ENCODE assay signal across 8 mouse cellular contexts in genomic region chr3:51577816-51578749, GRCm38 (mm10). TPM values are rescaled to one million over a fixed set of nuclear protein-coding genes. Genes with fewer than 3 reads are reported as not detected.
DNase-seq lines count a peak whose midpoint lies in the region; TF ChIP-seq lines count a peak whose summit lies in the region.
"Had no signal": no experiment of that assay in that cellular context is flagged by ENCODE, and none has a peak within 500 bp of the region (broad histone marks: within the 10 kb centered on the region; RNA-seq: fewer than 3 reads in every experiment).

No protein-coding gene starts in this region.

- peaks cover 0 to 12% of the 10 kb centered on the region in 2 experiments; a peak in 3 of 4 replicates for H3K4me1 ChIP-seq in MEL (ENCODE audit: control insufficient read depth in 1 of 2, insufficient read depth in 2 of 2, low read length in 2 of 2)
- H3K4me1 ChIP-seq: neural tube, embryonic 12.5 days had no signal

- peak overlapping the region; percentile 27; the same call in 1 of the 2 replicates for H3K27ac ChIP-seq in MEL (ENCODE audit: control insufficient read depth, low read depth, low read length)
- H3K27ac ChIP-seq in left cerebral cortex, adult 2 months, result no peak overlapping the region
- H3K27ac ChIP-seq: neural tube, embryonic 12.5 days had no signal

- H3K27me3 ChIP-seq in MEL (ENCODE audit: control insufficient read depth in 1 of 2, insufficient read depth in 2 of 2, low read length in 2 of 2), result peaks cover 0 to 1% of the 10 kb centered on the region in 2 experiments; a peak in 1 of 4 replicates
- H3K27me3 ChIP-seq: neural tube, embryonic 12.5 days had no signal

- intact Hi-C loops in left cerebral cortex, adult 2 months (cut with DNase I), result no loop called here

- DNase-seq in MEL (ENCODE audit: low read depth, low spot score) (peak; percentile 56), liver (no peak)
- peak; percentile 80 for DNase-seq in adrenal gland, postnatal 14 days
- peak; percentile 57 for DNase-seq in kidney, adult 18-20 months
- DNase-seq in lung, postnatal 36 days, result peak; percentile 94
- DNase-seq in spleen, postnatal 14 days (ENCODE audit: low spot score in 2 of 2), result no peak
- DNase-seq in left cerebral cortex, adult 2 months (ENCODE audit: extremely low spot score in 1 of 2, low spot score in 2 of 2), result no peak

- TF ChIP-seq EP300 in MEL (IDR thresholded peaks at IDR 0.05; ENCODE audit: low read depth in 1 of 2, low read length in 2 of 2), result peak in 1 of 2 experiments; percentile 26; a peak in 1 of 4 replicates

- TF ChIP-seq RAD21 in MEL (IDR thresholded peaks at IDR 0.05; ENCODE audit: low read depth, low read length), result no peak

- no peaks in the 10 kb centered on the region for H3K79me2 ChIP-seq in MEL (ENCODE audit: control insufficient read depth, insufficient read depth, low read length, poor library complexity)

- no peaks in the 10 kb centered on the region for H3K9me3 ChIP-seq in MEL (replicated peaks; ENCODE audit: insufficient read depth, low read length)
- H3K9me3 ChIP-seq: neural tube, embryonic 12.5 days had no signal

- TF ChIP-seq CTCF in MEL (IDR thresholded peaks at IDR 0.05 in 2 of 3, conservative IDR thresholded peaks at IDR 0.05 in 1 of 3; ENCODE audit: control insufficient read depth in 1 of 3, insufficient read depth in 1 of 3, low read depth in 2 of 3, low read length in 3 of 3, poor library complexity in 1 of 3, severe bottlenecking in 1 of 3), result no peak
- no peak for TF ChIP-seq CTCF in left cerebral cortex, adult 2 months (IDR thresholded peaks at IDR 0.05)

- H3K4me3 ChIP-seq in MEL (ENCODE audit: control insufficient read depth in 1 of 2, insufficient read depth in 1 of 2, low read depth in 2 of 2, low read length in 2 of 2), result peak overlapping the region; percentile 9 to 13; a peak in 1 of 4 replicates
- H3K4me3 ChIP-seq in left cerebral cortex, adult 2 months, result no peak overlapping the region
- H3K4me3 ChIP-seq: neural tube, embryonic 12.5 days had no signal

- peak overlapping the region; percentile 40; the same call in 1 of the 2 replicates for H3K9ac ChIP-seq in MEL (ENCODE audit: control insufficient read depth, low read depth, low read length, poor library complexity, severe bottlenecking)
- H3K9ac ChIP-seq: neural tube, embryonic 12.5 days had no signal

- no peak for TF ChIP-seq POLR2A in MEL (IDR thresholded peaks at IDR 0.05; ENCODE audit: control insufficient read depth in 1 of 2, insufficient read depth in 1 of 2, low read depth in 1 of 2, low read length in 2 of 2, poor library complexity in 1 of 2)

- H3K36me3 ChIP-seq in MEL (ENCODE audit: control insufficient read depth in 1 of 2, insufficient read depth in 2 of 2, low read length in 2 of 2), result peaks cover 0 to 6% of the 10 kb centered on the region in 2 experiments; a peak in 2 of 4 replicates
- H3K36me3 ChIP-seq: neural tube, embryonic 12.5 days had no signal

TF ChIP-seq in MEL, 35 proteins besides CTCF, POLR2A, EP300 and RAD21:
- TF ChIP-seq MEF2A (IDR thresholded peaks at IDR 0.05; ENCODE audit: extremely low read depth, insufficient replicate concordance, low read depth, low read length, poor library complexity, severe bottlenecking) (peak; percentile 96), MAX (IDR thresholded peaks at IDR 0.05; ENCODE audit: low read length) (peak; percentile 24; the same call in 1 of the 2 replicates), SIN3A (IDR thresholded peaks at IDR 0.05; ENCODE audit: low read length) (0 out of 2 replicates have a peak, but pooled peaks have one; percentile 22), POLR2AphosphoS5 (IDR thresholded peaks at IDR 0.05; ENCODE audit: borderline replicate concordance, low read depth, low read length) (no peak), USF1 (IDR thresholded peaks at IDR 0.05; ENCODE audit: low read depth, low read length) (peak; percentile 93), USF2 (IDR thresholded peaks at IDR 0.05; ENCODE audit: borderline replicate concordance in 1 of 2, insufficient read depth in 1 of 2, low read depth in 1 of 2, low read length in 2 of 2) (peak; percentile 30 to 70; a peak in 3 of 4 replicates), MXI1 (IDR thresholded peaks at IDR 0.05; ENCODE audit: low read depth, low read length) (no peak; the same call in 1 of the 2 replicates), ETS1 (IDR thresholded peaks at IDR 0.05; ENCODE audit: low read depth, low read length) (peak; percentile 68; the same call in 1 of the 2 replicates), HCFC1 (IDR thresholded peaks at IDR 0.05; ENCODE audit: low read depth, low read length) (no peak), ZNF384 (IDR thresholded peaks at IDR 0.05; ENCODE audit: low read depth, low read length) (peak; percentile 79), E2F4 (IDR thresholded peaks at IDR 0.05; ENCODE audit: borderline replicate concordance, low read depth, low read length) (no peak), TCF12 (IDR thresholded peaks at IDR 0.05; ENCODE audit: low read depth, low read length) (peak; percentile 28; the same call in 1 of the 2 replicates), JUND (IDR thresholded peaks at IDR 0.05; ENCODE audit: low read depth, low read length) (0 out of 2 replicates have a peak, but pooled peaks have one; percentile 40), MYB (IDR thresholded peaks at IDR 0.05; ENCODE audit: low read depth, low read length) (peak; percentile 10; the same call in 1 of the 2 replicates)
TF ChIP-seq in MEL: peak in this region for 10.

RNA-seq across cellular contexts. Expression of gene Setd7, which starts 17.4 kb away (rescaled TPM):
- total RNA-seq in MEL (2012; rRNA removed), result 8.4 and 11.3 TPM in 2 replicates
- 10 to 100 TPM; 15.3 to 37.9 TPM for polyA plus RNA-seq in MEL (2012; ENCODE audit: insufficient read depth in 1 of 2, insufficient read length in 2 of 2, low read depth in 1 of 2, low replicate concordance in 2 of 2, missing spikeins in 1 of 2)
- total RNA-seq in adrenal gland, postnatal 14 days (2021), result 33.5 and 47.5 TPM in 2 replicates
- total RNA-seq in left cerebral cortex, adult 2 months (2021), result 100 to 1,000 TPM; 133 to 143 TPM

Comparison
In these comparisons a context has a peak if more than half of its experiments do, and no peak if none do; other contexts are left out.
1. DNase-seq: peak in MEL (single experiment), adrenal gland, postnatal 14 days (single experiment), kidney, adult 18-20 months (single experiment) and lung, postnatal 36 days (single experiment); none in liver (single experiment), spleen, postnatal 14 days (0 of 2) and left cerebral cortex, adult 2 months (0 of 2).